Mouse (Mus musculus) lung, adult 2 months (tissue): ENCODE results near the gene Card19.

ENCODE experiments used
- CTCF ChIP-seq: fragments of 200-500 bp; IDR thresholded peaks from 2 replicates; pipeline ENCODE4 v1.5.1; 2011; ENCODE audit warnings: mild to moderate bottlenecking, low read length, control low read depth; ENCODE audit not compliant: insufficient read depth
- POLR2A ChIP-seq: fragments of 200-500 bp; IDR thresholded peaks from 2 replicates; pipeline ENCODE4 v1.6.1; 2011; ENCODE audit warnings: low read depth, mild to moderate bottlenecking, control low read depth, low read length, borderline replicate concordance; ENCODE audit errors: extremely low read depth

GRCm38 (mm10) chr13:49187288-49188218 is 28.3 kb downstream of the Card19 start, which contains the start of gene Ninj1:
- TF ChIP-seq POLR2A (peak; percentile 84), CTCF (no peak)
